Mouse (Mus musculus) induced T-regulatory cell, adult 2 months (primary cell): ENCODE results near the gene Haghl.
A peak's percentile ranks its signal among the peaks of the same experiment; 100 is the strongest.

Experiments used
- DNase-seq: peaks from one replicate; pipeline ENCODE4 v3.0.0-alpha.2; 2012; ENCODE audit warnings: low read depth

Gene Haghl

DNA sequence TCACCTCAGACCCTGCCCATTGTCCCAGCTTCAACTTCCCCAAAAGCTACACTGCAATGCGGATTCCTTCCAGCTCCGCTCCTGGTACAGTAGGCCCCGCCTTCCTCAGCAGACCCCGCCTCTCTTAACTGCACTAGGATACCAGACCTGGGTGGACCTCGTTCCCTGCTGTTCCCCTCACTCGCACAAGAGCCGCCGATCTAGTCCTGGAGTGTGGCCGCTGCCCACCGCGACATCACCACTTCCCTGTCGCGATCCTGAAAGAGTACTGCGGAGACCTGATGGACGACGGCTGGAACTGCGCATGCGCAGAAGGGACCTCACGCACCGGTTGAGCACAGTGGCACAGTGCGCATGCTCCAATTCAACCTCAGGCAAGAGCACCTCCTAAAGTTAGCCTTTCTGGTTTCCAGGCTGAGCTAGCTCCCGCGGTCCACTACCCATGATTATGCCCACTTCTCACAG lies at the start of gene Haghl:
Haghl (minus strand) TSS at position 393 of the 465 bp plus-strand sequence.
- peak; percentile 99 for DNase-seq

DNA sequence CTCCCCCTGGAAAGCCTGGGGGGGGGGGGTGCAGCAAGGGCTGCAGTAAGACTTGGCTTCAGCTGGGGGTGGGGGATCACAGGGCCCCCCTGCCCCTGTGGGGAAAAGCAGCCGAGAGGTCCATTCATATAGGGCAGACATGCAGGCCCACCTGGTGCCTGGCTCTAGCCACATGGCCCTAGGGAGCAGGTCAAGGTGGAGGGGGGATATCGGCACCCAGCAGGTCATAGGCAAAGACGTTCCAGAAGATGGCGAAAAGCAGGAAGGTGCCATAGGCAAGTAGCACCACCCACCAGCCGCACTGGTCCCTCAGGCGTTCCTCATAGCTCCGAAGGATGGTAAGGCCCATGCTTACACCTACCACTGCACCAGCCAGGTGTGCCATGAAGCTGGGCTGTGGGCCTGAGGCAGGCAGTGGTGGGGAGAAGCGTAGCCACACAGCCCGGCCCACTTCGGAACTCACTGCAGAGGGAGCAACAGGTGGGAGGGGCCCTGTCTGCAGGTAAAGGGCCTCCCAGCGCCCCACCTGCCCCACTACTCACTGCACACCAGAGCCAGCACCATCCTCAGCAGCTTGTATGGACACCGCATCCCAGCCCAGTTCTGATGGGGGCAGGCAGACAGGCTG lies 49.2 kb upstream of the Haghl start:
- DNase-seq, result no peak

DNA sequence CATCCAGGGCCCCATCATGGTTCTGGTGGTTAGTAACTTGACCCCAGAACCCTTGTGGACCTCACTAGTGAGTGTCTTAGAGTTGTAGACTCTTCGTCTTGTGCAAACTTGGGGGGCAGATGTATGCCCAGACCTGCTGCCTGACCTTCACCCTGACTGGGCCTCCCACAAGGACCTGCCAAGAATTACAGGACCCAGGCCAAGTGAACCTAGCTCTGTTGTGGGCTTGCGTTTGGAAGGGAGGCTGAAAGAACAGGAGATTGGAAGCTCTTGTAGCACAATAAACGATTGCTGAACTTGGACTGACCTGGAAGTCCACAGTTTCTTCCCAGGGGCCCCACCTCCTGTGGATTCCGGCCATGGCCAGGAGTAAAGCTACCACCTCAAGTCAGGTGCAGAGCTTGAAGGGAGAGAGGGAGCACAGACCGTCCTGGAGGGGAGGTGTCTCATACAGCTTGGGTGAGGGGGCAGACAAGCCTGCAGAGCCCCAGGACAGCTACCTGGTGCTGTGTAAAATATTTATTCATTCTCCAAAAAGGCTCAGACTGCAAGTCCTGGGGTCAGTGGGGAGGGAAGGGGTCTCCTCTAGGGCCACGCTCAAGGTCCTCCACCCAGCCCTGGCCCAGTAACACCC lies 48.6 kb upstream of the Haghl start:
- DNase-seq, result no peak

DNA sequence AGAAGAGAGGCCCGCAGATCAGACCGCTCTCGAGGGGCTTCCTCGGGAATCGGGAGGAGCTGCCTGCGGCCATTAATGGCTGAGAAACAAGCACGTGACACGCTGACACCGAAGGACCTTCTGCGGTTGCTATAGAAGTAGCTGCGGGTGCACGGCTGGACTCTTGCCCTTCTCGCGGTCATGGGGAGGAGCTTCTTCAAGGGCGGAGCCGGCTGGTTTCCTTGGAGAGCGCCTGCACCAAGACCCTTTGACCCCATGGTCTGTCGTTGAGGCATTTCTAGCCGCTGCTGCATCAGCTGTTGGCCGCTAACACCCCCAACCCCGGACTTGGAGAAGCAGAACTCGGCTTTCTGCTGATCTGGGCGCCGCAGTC lies 47.8 kb upstream of the Haghl start, which contains the start of gene Stub1:
Stub1 (minus strand) TSS at position 114 of the 373 bp plus-strand sequence.
- DNase-seq, result no peak

DNA sequence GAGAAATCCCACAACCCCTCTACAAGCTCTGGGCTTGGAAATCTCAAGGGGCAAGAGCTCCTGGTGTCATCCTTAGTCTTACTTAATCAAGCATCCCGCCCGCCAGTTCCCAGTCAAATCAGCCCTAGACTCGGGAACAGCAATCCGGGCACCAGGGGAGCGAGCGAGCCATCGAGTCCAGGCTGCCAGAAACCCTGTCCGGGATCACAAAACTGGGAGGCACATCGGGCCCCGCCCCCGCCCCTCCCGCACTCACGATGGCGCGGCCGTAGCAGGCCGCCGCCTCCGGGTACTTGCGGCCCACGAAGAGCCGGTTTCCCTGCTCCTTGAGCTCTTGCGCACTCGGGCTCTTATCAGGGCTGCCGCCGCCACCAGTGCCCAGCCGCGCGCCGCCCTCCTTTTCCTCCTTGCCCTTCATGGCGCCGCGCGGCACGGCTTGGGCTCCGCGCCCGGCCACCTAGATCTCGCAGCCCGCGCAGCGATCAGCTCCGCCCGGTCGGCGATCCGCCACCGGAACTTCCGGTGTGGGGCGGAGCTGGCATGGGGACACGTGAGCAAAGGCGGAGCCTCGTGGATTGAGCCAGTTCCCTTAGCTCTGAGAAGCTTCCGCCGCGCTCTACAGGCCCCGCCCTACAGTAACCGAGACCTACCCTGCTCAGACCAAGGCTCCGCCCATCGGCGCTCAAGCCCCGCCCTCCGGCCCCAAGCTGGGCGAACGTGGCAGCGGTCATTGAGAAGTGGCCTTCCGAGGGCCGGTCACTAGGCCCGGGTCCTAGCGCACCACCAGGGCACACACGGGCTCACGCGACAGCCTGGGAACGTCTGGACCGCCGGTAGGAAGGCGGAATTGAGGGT lies 47.2 kb upstream of the Haghl start:
- peak; percentile 99 for DNase-seq

DNA sequence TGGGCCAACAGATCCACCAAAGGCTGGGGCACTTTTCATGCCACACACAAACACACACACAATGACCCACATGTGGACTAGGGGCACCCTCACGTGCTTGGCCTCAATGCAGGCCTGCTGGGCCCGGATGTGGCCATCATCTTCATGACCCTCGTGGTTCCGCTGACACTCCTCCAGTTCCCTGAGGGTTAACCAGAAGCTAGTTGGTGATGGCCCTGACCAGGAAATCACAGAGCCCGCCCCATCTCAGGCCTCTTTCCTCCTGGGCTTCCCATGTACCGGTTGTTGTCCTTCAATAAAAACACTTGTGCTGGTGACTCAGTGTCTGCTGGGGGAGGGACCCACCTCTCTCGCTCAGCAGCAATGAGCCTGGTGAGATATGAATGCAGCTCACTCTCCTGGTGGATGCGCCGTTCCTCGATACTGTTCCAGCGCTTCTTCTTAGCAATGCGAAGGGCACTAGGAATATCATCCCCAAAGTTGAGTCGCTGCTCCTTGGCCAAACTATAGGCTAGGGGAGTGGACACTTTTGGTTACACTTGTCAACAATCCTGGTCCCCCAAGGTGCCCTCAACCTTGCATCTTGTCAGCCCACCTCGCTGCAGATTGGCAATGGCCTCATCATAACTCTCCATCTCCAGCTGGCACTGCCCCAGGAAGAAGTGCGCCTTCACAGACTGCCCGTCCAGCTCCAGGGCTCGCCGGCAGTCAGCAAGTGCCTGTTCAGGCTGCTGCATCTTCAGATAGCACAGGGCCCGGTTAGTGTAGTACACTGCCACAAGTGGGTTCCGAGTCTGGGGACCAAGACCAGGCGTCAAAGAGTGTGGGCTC lies 46.2 kb upstream of the Haghl start:
- DNase-seq, result no peak

DNA sequence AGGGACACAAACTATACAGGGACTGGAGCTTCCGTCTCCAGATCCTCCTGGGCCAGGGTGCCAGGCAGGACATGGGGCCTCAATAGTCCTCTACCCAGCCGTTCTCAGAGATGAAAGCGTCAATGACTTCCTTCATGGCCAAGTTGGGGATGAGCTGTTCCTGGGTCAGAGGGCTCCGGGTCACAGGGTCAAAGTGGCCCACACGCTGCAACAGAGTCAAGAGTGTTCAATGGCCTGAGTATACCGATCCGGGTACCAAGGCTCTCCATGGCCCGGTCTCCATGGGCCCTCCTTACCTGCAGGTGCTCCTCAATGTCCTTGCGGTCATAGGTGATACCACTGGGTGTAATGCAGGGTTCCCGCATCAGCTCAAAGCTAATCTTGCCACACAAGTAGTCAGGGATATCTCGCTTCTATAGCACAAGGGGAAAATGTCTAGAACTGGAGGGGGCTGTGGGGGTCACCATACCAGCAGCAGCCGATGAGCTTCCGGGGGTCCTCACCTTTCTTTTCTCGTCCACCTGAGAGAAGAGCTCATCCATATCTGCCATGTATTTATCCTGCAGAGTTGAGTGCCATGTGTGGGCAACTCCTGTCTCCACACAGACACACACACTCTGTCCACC lies 45.4 kb upstream of the Haghl start:
- DNase-seq, result no peak

DNA sequence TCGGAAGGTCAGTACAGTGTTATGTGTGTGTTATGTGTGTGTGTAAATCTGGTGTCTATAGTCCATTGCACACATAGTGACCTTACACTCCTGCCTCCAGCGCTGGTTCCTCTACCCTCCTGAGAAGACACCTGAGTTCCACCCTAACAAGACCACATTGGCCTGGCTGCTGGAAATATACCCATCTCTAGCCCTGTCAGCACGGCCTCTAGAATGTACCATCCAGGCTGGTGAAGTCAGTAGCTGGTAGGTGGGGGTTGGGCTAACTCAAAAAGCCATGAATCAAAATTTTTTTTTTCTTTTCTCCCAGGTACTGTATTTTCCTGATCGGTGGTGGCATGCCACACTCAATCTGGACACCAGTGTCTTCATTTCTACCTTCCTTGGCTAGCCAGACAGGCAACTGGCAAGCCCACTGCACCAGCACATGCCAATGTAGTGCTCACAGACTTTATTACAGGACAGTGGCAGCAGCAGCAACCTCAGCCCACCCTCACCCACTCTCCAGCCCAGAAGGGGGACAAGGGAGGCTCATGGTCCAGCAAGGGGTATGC lies 44.8 kb upstream of the Haghl start:
- no peak for DNase-seq

DNA sequence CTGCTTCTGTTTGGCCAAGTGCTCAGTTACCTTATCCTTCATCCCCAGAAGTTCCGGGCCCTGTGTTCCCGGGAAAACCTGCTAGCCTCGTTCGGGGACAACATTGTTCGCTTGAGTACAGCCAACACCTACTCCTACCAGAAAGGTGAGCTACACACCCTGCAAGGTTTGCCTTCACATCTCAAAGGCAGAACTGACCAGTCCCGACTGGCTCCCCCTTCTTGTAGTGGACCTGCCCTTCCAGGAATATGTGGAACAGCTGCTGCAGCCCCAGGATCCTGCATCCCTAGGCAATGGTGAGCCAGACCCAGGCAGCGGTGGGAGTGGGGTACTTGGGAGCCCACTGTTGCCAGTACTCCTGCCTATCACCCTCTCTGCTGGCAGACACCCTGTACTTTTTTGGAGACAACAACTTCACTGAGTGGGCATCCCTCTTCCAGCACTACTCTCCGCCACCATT lies 44.1 kb upstream of the Haghl start:
- DNase-seq, result no peak

DNA sequence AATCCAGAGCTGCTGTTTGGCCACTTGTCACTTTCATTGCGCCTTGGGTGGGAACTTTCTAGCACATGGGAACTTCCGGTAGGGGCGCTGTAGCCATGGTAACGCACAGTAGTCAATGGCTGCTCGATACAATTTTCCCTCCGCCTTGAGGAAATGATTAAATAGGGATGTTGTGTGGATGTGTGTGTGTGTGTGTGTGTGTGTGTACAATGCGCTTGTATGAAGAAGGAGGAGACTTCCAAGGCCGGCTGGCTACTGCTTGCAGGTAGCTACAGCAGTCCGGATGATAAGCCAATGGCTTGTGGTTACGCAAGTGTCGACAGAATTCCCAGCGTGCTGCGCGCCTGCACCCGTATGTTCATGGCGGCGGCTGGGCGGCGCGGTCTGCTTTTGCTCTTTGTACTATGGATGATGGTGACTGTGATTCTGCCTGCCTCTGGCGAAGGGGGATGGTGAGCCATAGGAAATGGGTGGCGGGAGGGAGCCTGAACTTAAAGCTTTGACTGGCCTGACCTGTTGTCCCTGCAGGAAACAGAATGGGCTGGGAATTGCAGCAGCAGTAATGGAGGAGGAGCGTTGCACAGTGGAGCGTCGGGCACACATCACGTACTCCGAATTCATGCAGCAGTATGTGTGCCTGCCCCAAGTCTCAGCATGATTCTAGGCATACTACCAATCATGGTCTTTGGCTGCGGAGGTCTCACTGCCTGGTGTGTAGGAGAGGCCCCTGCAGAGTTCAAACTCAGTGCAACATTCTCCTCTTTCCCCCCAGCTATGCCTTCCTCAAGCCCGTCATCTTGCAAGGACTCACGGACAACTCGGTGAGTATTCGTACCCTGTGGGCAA lies 43.5 kb upstream of the Haghl start, which contains the start of gene Jmjd8:
Jmjd8 (plus strand) TSS at position 156 of the 846 bp plus-strand sequence.
- DNase-seq, result peak; percentile 87

DNA sequence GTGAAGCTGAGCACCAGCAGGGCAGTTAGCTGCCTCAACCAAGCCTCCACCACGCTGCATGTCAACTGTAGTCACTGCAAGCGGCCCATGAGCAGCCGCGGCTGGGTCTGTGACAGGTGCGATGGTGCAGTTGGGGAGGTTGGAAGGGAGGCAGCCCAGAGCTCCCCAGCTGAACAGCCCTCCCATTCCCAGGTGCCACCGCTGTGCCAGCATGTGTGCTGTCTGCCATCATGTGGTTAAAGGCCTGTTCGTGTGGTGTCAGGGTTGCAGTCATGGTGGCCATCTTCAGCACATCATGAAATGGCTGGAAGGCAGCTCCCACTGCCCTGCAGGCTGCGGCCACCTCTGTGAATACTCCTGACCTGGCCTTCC lies 42.7 kb upstream of the Haghl start:
- no peak for DNase-seq

DNA sequence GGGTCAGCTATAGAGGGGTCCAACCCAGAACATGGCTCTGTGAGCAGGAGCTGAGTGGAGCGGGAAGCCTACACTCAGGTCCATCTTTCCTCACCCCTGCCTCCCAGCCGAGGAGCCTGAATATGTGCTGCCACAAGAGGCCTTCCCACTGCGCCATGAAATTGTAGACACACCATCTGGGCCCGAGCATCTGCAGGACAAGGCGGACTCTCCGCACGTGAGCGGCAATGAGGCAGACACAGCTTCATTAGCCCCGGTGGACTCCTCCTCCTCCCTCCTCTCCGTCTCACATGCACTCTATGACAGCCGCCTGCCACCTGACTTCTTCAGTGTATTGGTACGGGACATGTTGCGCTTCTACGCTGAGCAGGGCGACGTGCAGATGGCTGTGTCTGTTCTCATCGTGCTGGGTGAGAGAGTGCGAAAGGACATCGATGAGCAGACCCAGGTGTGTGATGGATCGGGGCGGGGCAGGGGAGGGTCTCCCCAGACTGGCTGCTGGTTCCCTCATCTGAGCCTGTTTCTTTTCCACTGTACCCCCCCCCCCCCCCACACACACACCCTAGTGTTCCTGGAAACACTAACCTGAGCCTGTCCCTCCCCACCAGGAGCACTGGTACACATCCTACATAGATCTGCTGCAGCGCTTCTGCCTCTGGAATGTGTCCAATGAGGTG lies 42.2 kb upstream of the Haghl start:
- no peak for DNase-seq

DNA sequence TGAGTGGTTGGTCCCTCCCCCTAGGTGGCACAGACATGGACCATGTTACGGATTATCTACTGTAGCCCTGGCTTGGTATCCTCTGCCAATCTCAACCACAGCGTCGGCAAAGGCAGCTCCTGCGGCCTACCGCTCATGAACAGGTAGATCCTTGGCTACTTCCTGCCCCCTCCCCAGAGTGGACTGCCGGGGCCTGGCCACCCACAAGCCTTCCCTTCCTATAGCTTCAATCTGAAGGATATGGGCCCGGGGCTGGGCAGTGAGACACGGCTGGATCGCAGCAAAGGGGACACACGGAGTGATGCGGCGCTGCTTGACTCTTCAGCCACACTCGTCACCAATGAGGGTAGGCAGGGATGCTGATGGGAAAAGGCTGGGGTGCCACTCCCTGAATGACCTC lies 41.5 kb upstream of the Haghl start:
- DNase-seq, result no peak

DNA sequence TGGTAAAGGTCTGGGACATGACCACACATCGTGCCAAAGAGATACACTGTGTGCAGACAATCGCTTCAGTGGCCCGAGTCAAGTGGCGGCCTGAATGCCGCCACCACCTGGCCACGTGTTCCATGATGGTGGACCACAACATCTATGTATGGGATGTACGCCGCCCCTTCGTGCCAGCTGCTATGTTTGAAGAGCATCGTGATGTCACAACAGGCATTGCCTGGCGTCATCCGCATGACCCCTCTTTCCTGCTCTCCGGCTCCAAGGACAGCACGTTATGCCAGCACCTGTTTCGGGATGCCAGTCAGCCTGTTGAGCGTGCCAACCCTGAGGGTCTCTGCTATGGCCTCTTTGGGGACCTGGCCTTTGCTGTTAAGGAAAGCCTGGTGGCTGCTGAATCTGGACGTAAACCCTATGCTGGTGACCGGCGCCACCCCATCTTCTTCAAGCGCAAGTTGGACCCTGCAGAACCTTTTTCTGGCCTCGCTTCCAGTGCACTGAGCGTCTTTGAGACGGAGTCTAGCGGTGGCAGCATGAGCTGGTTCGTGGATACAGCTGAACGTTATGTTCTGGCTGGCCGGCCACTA lies 40.6 kb upstream of the Haghl start:
- no peak for DNase-seq

DNA sequence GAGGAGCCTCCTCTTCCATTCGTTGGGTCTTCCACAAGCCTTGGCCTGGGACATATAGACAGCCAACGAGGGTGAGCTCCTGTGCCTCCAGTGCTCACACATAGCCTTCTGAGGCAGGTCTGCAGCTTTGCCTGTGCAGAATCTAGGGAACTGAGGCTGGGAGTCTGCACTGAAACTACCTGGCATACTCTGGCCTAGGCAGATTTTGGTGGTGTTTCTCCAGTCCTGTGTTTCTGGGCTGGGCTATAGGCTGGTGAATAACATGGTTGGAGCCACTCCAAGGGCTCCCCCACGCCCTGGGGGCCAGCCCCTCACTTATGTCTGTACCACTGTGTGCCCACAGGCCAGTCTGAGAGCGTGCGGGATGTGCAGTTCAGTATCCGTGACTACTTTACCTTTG lies 39.8 kb upstream of the Haghl start:
- no peak for DNase-seq

DNA sequence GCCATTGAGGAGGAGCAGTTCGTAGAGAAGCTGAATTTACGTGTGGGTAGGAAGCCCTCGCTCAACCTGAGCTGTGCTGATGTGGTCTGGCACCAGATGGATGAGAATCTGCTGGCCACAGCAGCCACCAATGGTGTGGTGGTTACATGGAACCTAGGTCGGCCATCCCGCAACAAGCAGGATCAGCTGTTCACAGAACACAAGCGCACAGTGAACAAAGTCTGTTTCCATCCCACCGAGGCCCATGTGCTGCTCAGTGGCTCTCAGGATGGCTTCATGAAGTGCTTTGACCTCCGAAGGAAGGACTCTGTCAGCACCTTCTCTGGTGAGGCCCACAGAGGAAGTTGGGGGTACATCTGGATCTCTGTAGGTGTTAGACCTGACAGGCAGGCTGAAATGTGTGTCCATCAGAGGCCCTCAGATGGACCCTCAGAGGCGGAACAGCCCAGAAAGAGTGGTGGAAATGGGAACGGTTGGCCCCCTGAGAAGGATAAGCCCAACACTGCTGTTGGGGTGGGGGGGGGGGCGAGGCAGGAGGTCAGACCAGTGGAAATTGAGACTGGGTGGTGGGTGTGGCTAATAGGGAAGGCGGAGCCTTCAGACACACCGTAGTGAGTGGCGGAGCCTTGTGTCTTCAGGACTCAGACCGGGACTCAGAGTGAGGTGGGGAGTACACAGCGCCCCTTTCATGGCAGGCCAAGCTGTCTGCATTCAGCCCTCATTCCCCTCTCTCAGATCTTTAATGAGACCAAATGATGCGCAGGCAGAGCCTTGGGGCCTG lies 39.1 kb upstream of the Haghl start:
- no peak for DNase-seq

DNA sequence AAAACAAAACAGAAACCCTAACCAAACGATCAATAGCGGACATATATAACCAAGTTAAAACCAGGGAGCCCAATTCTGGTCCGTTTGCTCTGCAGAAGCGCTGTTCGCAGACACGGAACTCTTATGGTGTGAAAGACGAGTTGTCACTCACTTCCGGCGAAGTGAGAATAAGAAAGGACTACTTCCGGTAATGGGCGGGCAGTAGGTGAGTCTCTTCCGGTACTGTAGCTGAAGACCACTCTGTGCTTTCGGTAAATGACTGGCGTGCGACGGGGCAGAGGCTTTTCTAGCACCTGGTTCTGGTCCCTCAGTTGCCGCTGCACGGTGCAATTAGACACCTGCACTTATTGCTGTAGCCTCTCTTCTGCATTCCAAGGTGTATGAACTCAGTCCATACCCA lies 38.0 kb upstream of the Haghl start, which contains the start of gene Wdr24:
Wdr24 (plus strand) TSS at position 176 of the 400 bp plus-strand sequence.
- peak; percentile 95 for DNase-seq
